Mouse (Mus musculus) intestine, embryonic 14.5 days (tissue): ENCODE data around the gene Olfr201. TPM values are rescaled to one million over a fixed set of nuclear protein-coding genes. Genes with fewer than 3 reads are reported as not detected.
"Not testable (repeated sequence)": the region's sequence is repeated elsewhere in the genome, so short reads cannot be mapped to it uniquely, and the experiment has no call there.

Experiments used
- ATAC-seq: fragments of 200-750 bp; cut with Nextera tagmentation; replicated peaks from 2 replicates; pipeline ENCODE4 v1.8.0; 2017; ENCODE audit warnings: low read depth, moderate number of reproducible peaks, moderate TSS enrichment, moderate library complexity; ENCODE audit not compliant: low FRiP score, low TSS enrichment
- DNase-seq: peaks from one replicate; pipeline ENCODE4 v3.0.0-alpha.2; 2018; ENCODE audit warnings: low spot score
- H3K27ac ChIP-seq: fragments of 300-500 bp; sonication (generic); 2 replicates; pipeline ENCODE4 v1.5.1; 2014; ENCODE audit warnings: low read depth, mild to moderate bottlenecking, control low read depth
- H3K27me3 ChIP-seq: fragments of 300-500 bp; sonication (generic); replicated peaks from 2 replicates; pipeline ENCODE4 v1.6.1; 2014; ENCODE audit warnings: low read length, control low read depth; ENCODE audit not compliant: control insufficient read depth, insufficient read depth
- H3K36me3 ChIP-seq: fragments of 300-500 bp; sonication (generic); 2 replicates; pipeline ENCODE4 v1.6.1; 2014; ENCODE audit warnings: low read length, control low read depth; ENCODE audit not compliant: control insufficient read depth, insufficient read depth
- H3K4me1 ChIP-seq: fragments of 300-500 bp; sonication (generic); replicated peaks from 2 replicates; pipeline ENCODE4 v1.6.1; 2014; ENCODE audit warnings: low read length, control low read depth, mixed read lengths; ENCODE audit not compliant: control insufficient read depth, insufficient read depth
- H3K4me2 ChIP-seq: fragments of 300-500 bp; sonication (generic); 2 replicates; pipeline ENCODE4 v1.6.1; 2014; ENCODE audit warnings: low read length
- H3K4me3 ChIP-seq: fragments of 300-500 bp; sonication (generic); 2 replicates; pipeline ENCODE4 v1.5.1; 2014; ENCODE audit warnings: low read depth, low read length, control low read depth, mixed read lengths
- H3K9ac ChIP-seq: fragments of 300-500 bp; sonication (generic); 2 replicates; pipeline ENCODE4 v1.6.1; 2014; ENCODE audit warnings: mild to moderate bottlenecking, low read length
- H3K9me3 ChIP-seq: fragments of 300-500 bp; sonication (generic); 2 replicates; pipeline ENCODE4 v1.6.1; 2016; ENCODE audit warnings: low read length, control low read depth; ENCODE audit not compliant: control insufficient read depth
- WGBS: fragments of 180-500 bp; shearing (Covaris S2); extraction: QIAGEN DNeasy Blood & Tissue Kit; methylation state at CpG from one replicate; pipeline ENCODE4 v1.1.7; 2014; 5-methylcytosine and 5-hydroxymethylcytosine counted together
- polyA plus RNA-seq: library from polyadenylated mRNA; unstranded; fragments of >200 nt; fragmentation: Nextera tagmentation; extraction: Ambion mirVana; gene quantifications from 2 replicates; pipeline ENCODE4 v1.2.1, GENCODE M21; 2014

Olfr201 gene
- polyA plus RNA-seq, 1 experiment from 2014 or later = not detected

- not testable (repeated sequence) for H3K4me2 ChIP-seq, H3K4me3 ChIP-seq, H3K27ac ChIP-seq, H3K27me3 ChIP-seq, H3K9me3 ChIP-seq, ATAC-seq, DNase-seq, H3K36me3 ChIP-seq, H3K9ac ChIP-seq, H3K4me1 ChIP-seq
- 71% methylated on average over 1 of the region's 1 CpGs for WGBS
These were observed 52.8 kb downstream of the Olfr201 start, which contains the start of gene Olfr199 for GRCm38 (mm10) chr16:59219667-59220066. Gene Olfr199, minus strand, starts transcription at chr16:59219767.

GRCm38 (mm10) chr16:59217861-59218260 lies 54.6 kb downstream of the Olfr201 start:
- H3K27ac ChIP-seq, DNase-seq, H3K27me3 ChIP-seq, H3K4me2 ChIP-seq, ATAC-seq, H3K4me1 ChIP-seq, H3K9me3 ChIP-seq, H3K36me3 ChIP-seq, H3K4me3 ChIP-seq, H3K9ac ChIP-seq: not testable (repeated sequence)
- 86% methylated on average over 3 of the region's 3 CpGs for WGBS

Other genes starting within 250 kb of the Olfr201 start
- not detected in 2 replicates for gene Olfr186, start 242.3 kb downstream of the Olfr201 start, polyA plus RNA-seq
- gene Olfr187, start 232.9 kb downstream of the Olfr201 start, polyA plus RNA-seq = 0.14 TPM in 1 of 2 replicates, not detected in the other
- gene Olfr190, start 194.6 kb downstream of the Olfr201 start, polyA plus RNA-seq = not detected in 2 replicates
- not detected in 2 replicates for gene Olfr191, start 182.8 kb downstream of the Olfr201 start, polyA plus RNA-seq
- gene Olfr193, start 160.8 kb downstream of the Olfr201 start, polyA plus RNA-seq = not detected in 2 replicates
- gene Olfr194, start 151.6 kb downstream of the Olfr201 start, polyA plus RNA-seq = not detected in 2 replicates
- not detected in 2 replicates for gene Olfr195, start 125.6 kb downstream of the Olfr201 start, polyA plus RNA-seq
- not detected in 2 replicates for gene Olfr196, start 102.2 kb downstream of the Olfr201 start, polyA plus RNA-seq
- gene Olfr198, start 69.1 kb downstream of the Olfr201 start, polyA plus RNA-seq = not detected in 2 replicates
- not detected in 2 replicates for gene Olfr199, start 52.9 kb downstream of the Olfr201 start, polyA plus RNA-seq
- gene Olfr202, start 14.2 kb upstream of the Olfr201 start, polyA plus RNA-seq = not detected in 2 replicates
- not detected in 2 replicates for gene Olfr203, start 26.2 kb upstream of the Olfr201 start, polyA plus RNA-seq
- gene Olfr204, start 45.6 kb upstream of the Olfr201 start, polyA plus RNA-seq = not detected in 2 replicates
- not detected in 2 replicates for gene Olfr205, start 58.5 kb upstream of the Olfr201 start, polyA plus RNA-seq
- gene Olfr206, start 76.6 kb upstream of the Olfr201 start, polyA plus RNA-seq = not detected in 2 replicates
- gene Olfr209, start 91.4 kb upstream of the Olfr201 start, polyA plus RNA-seq = not detected in 2 replicates
- 0.16 TPM in 1 of 2 replicates, not detected in the other for gene Gabrr3, start 134.7 kb upstream of the Olfr201 start, polyA plus RNA-seq
- 32.9 and 38.3 TPM in 2 replicates for gene Riox2, start 199.1 kb upstream of the Olfr201 start, polyA plus RNA-seq